Mouse (Mus musculus) small intestine, adult 2 months (tissue): Measurements from ENCODE around the gene Ptprm.

Experiments used
- CTCF ChIP-seq: fragments of 200-500 bp; IDR thresholded peaks from 2 replicates; pipeline ENCODE4 v1.5.1; 2012; ENCODE audit warnings: low read depth, mild to moderate bottlenecking, control low read depth, inconsistent platforms, low read length, moderate library complexity, mixed read lengths; ENCODE audit not compliant: insufficient replicate concordance, insufficient read length; ENCODE audit errors: extremely low read depth
- POLR2A ChIP-seq: fragments of 200-500 bp; IDR thresholded peaks from 2 replicates; pipeline ENCODE4 v1.6.1; 2012; ENCODE audit warnings: low read depth, mild to moderate bottlenecking, control low read depth, inconsistent platforms, low read length, moderate library complexity

GRCm38 (mm10) chr17:67302569-67302968 lies 51.7 kb downstream of the Ptprm start:
- TF ChIP-seq POLR2A (no peak), CTCF (no peak)
